Mouse (Mus musculus): ENCODE results near the gene Cux2. TPM values are rescaled to one million over a fixed set of nuclear protein-coding genes. Genes with fewer than 3 reads are reported as not detected.

Cux2 gene
- total RNA-seq, 2 experiments from 2014 or later: 182 to 239 TPM

GRCm38 (mm10) chr5:121828491-121829432 lies 221.1 kb downstream of the Cux2 start:
- intact Hi-C loops (cut with DNase I): no loop called here
- DNase-seq: peak; percentile 60

- intact Hi-C loops (cut with DNase I): no loop called here
- no peak for DNase-seq
These were observed 222.0 kb downstream of the Cux2 start for GRCm38 (mm10) chr5:121827876-121828275.

- intact Hi-C loops (cut with DNase I): no loop called here
These were observed 224.3 kb downstream of the Cux2 start for GRCm38 (mm10) chr5:121825606-121826005.

GRCm38 (mm10) chr5:121824121-121824520 lies 225.8 kb downstream of the Cux2 start:
- intact Hi-C loops (cut with DNase I): no loop called here
- no peak for DNase-seq

More at GRCm38 (mm10) chr5:121825606-121826005, 224.3 kb downstream of the Cux2 start:
- DNase-seq: no peak

GRCm38 (mm10) chr5:121823668-121824067 lies 226.2 kb downstream of the Cux2 start:
- intact Hi-C loops (cut with DNase I): no loop called here

GRCm38 (mm10) chr5:121822786-121823505 lies 227.0 kb downstream of the Cux2 start:
- no peak for DNase-seq
- intact Hi-C loops (cut with DNase I): no loop called here

More at GRCm38 (mm10) chr5:121823668-121824067, 226.2 kb downstream of the Cux2 start:
- DNase-seq: no peak

GRCm38 (mm10) chr5:121821552-121821951 lies 228.3 kb downstream of the Cux2 start:
- intact Hi-C loops (cut with DNase I): no loop called here
- DNase-seq: no peak

- no peak for DNase-seq
- intact Hi-C loops (cut with DNase I): no loop called here
These were observed 228.8 kb downstream of the Cux2 start for GRCm38 (mm10) chr5:121821116-121821515.

GRCm38 (mm10) chr5:121820657-121821056 lies 229.2 kb downstream of the Cux2 start:
- intact Hi-C loops (cut with DNase I): no loop called here
- DNase-seq: no peak

GRCm38 (mm10) chr5:121820161-121820560 lies 229.7 kb downstream of the Cux2 start:
- intact Hi-C loops (cut with DNase I): no loop called here
- DNase-seq: no peak

GRCm38 (mm10) chr5:121819559-121819958 lies 230.3 kb downstream of the Cux2 start:
- intact Hi-C loops (cut with DNase I): no loop called here
- no peak for DNase-seq

- intact Hi-C loops (cut with DNase I): no loop called here
These were observed 231.0 kb downstream of the Cux2 start for GRCm38 (mm10) chr5:121818862-121819261.

GRCm38 (mm10) chr5:121818401-121818800 lies 231.5 kb downstream of the Cux2 start:
- intact Hi-C loops (cut with DNase I): no loop called here
- DNase-seq: no peak

More at GRCm38 (mm10) chr5:121818862-121819261, 231.0 kb downstream of the Cux2 start:
- DNase-seq: no peak

GRCm38 (mm10) chr5:121817551-121817950 lies 232.4 kb downstream of the Cux2 start:
- DNase-seq: no peak
- intact Hi-C loops (cut with DNase I): no loop called here

GRCm38 (mm10) chr5:121816611-121817010 lies 233.3 kb downstream of the Cux2 start:
- no peak for DNase-seq
- intact Hi-C loops (cut with DNase I): no loop called here

- intact Hi-C loops (cut with DNase I): no loop called here
- DNase-seq: no peak
These were observed 234.0 kb downstream of the Cux2 start for GRCm38 (mm10) chr5:121815867-121816380.

GRCm38 (mm10) chr5:121815067-121815466 lies 234.8 kb downstream of the Cux2 start:
- intact Hi-C loops (cut with DNase I): no loop called here
- DNase-seq: peak; percentile 59

- no peak for DNase-seq
- intact Hi-C loops (cut with DNase I): no loop called here
These were observed 236.2 kb downstream of the Cux2 start for GRCm38 (mm10) chr5:121813744-121814143.

- intact Hi-C loops (cut with DNase I): no loop called here
- DNase-seq: no peak
These were observed 237.2 kb downstream of the Cux2 start for GRCm38 (mm10) chr5:121812526-121813243.

- intact Hi-C loops (cut with DNase I): no loop called here
- no peak for DNase-seq
These were observed 238.4 kb downstream of the Cux2 start for GRCm38 (mm10) chr5:121811485-121811931.

Data from left cerebral cortex, postnatal 4 days (tissue).